Mouse (Mus musculus) stomach, postnatal 0 days (tissue): ENCODE results near the gene Cdkl5.

Experiments
- CTCF ChIP-seq: IDR thresholded peaks from 2 replicates; pipeline ENCODE4 v1.5.1; 2016; ENCODE audit warnings: antibody characterized with exemption, low read depth, mild to moderate bottlenecking, moderate library complexity
- EP300 ChIP-seq: optimal IDR thresholded peaks from 2 replicates; pipeline ENCODE3; 2016; ENCODE audit warnings: antibody characterized with exemption

- TF ChIP-seq CTCF (no peak), EP300 (no peak)
Measured at GRCm38 (mm10) chrX:160866576-160866975, 127.9 kb downstream of the Cdkl5 start.
